Mouse (Mus musculus): ENCODE data around the gene Nfic. TPM values are rescaled to one million over a fixed set of nuclear protein-coding genes. Genes with fewer than 3 reads are reported as not detected.
A peak's percentile ranks its signal among the peaks of the same experiment; 100 is the strongest.

The Nfic gene
- polyA plus RNA-seq, 1 experiment from 2014 or later: 100.0 TPM

DNA sequence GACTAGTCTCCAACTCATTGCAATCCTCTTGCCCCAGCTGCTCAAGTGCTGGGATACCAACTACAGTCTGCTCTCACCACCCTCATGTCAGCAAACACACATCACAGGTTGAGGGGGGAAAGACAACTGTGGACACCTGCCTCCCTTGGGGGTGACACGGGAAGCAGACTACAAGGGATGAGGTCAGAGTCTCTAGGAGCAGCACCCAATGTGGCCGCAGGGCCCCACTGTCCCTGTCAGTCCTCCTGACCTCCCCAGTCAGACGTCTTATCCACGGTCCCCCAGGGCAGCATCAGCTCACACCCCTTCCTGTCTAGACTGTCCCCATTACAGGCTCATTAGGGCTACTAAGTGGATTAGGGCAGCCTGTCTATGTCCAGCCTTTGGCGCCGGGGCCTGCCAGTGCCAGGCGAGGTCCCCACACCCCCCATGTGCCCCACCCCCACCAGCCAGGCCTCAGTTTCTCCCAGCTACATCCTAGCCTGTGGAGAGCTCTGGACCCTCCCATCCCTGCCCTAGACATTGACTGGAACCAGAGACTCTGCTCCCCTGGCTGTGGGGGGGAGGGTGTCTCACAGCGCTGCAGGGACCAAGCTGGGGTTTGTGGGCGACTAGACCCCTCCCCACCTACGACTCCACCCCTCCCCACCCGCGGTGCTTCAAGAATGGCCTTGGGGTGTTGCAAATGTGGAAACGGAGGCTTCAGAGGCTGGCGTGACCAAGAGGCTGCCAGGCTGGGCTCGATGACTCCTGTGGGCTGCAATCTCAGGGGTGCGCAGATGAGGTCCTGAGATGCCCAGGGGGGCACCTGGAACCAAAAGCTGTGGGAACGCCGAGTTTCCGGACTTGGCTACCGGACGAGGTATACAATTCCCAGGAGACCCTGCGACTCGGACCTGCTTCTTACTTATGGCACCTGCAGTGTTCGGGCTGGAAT, 48.7 kb downstream of the Nfic start:
- ATAC-seq (ENCODE audit: low read depth) (no peak), DNase-seq (ENCODE audit: low spot score) (no peak)
- H3K27me3 ChIP-seq (replicated peaks; ENCODE audit: control insufficient read depth, insufficient read depth, low read length): no peaks in the 10 kb centered on the region
- WGBS: 29% methylated on average over 17 of the region's 24 CpGs
- peaks cover 51% of the 10 kb centered on the region for H3K4me1 ChIP-seq (ENCODE audit: control insufficient read depth, insufficient read depth, low read length)
- peak overlapping the region; percentile 9; the same call in 1 of the 2 replicates for H3K4me3 ChIP-seq (ENCODE audit: low read depth, low read length)
- peak overlapping the region; percentile 41 for H3K4me2 ChIP-seq (ENCODE audit: low read depth, low read length)
- peak overlapping the region; percentile 41; the same call in 1 of the 2 replicates for H3K9ac ChIP-seq (ENCODE audit: low read depth, low read length)
- H3K9me3 ChIP-seq (ENCODE audit: control insufficient read depth, low read length): no peaks in the 10 kb centered on the region
- H3K36me3 ChIP-seq (ENCODE audit: control insufficient read depth, insufficient read depth, low read length): peaks cover 64% of the 10 kb centered on the region
- no peak overlapping the region for H3K27ac ChIP-seq (replicated peaks; ENCODE audit: low read depth, low read length)

GRCm38 (mm10) chr10:81405588-81406201, 49.7 kb downstream of the Nfic start:
- no peak overlapping the region for H3K27ac ChIP-seq (replicated peaks; ENCODE audit: low read depth, low read length)
- DNase-seq (ENCODE audit: low spot score): no peak

GRCm38 (mm10) chr10:81404720-81405119, 50.7 kb downstream of the Nfic start:
- Histone ChIP-seq H3K27me3 (replicated peaks; ENCODE audit: control insufficient read depth, insufficient read depth, low read length) (no peaks in the 10 kb centered on the region), H3K36me3 (ENCODE audit: control insufficient read depth, insufficient read depth, low read length) (peaks cover 80% of the 10 kb centered on the region), H3K9me3 (ENCODE audit: control insufficient read depth, low read length) (no peaks in the 10 kb centered on the region), H3K4me2 (ENCODE audit: low read depth, low read length) (no peak overlapping the region), H3K9ac (ENCODE audit: low read depth, low read length) (no peak overlapping the region), H3K4me1 (ENCODE audit: control insufficient read depth, insufficient read depth, low read length) (peaks cover 51% of the 10 kb centered on the region), H3K27ac (replicated peaks; ENCODE audit: low read depth, low read length) (no peak overlapping the region), H3K4me3 (ENCODE audit: low read depth, low read length) (no peak overlapping the region)
- no peak for DNase-seq (ENCODE audit: low spot score)
- WGBS: 60% methylated on average over 16 of the region's 18 CpGs
- no peak for ATAC-seq (ENCODE audit: low read depth)

More at GRCm38 (mm10) chr10:81405588-81406201, 49.7 kb downstream of the Nfic start:
- WGBS: 46% methylated on average over 13 of the region's 13 CpGs
- H3K27me3 ChIP-seq (replicated peaks; ENCODE audit: control insufficient read depth, insufficient read depth, low read length): no peaks in the 10 kb centered on the region
- no peaks in the 10 kb centered on the region for H3K9me3 ChIP-seq (ENCODE audit: control insufficient read depth, low read length)
- H3K36me3 ChIP-seq (ENCODE audit: control insufficient read depth, insufficient read depth, low read length): peaks cover 71% of the 10 kb centered on the region
- ATAC-seq (ENCODE audit: low read depth): no peak
- peaks cover 52% of the 10 kb centered on the region for H3K4me1 ChIP-seq (ENCODE audit: control insufficient read depth, insufficient read depth, low read length)
- H3K4me2 ChIP-seq (ENCODE audit: low read depth, low read length): no peak overlapping the region
- H3K9ac ChIP-seq (ENCODE audit: low read depth, low read length): no peak overlapping the region
- H3K4me3 ChIP-seq (ENCODE audit: low read depth, low read length): no peak overlapping the region

- WGBS: 30% methylated on average over 6 of the region's 9 CpGs
- H3K9ac ChIP-seq (ENCODE audit: low read depth, low read length): no peak overlapping the region
Measured at GRCm38 (mm10) chr10:81404082-81404481, 51.4 kb downstream of the Nfic start.

GRCm38 (mm10) chr10:81403511-81403910, 51.9 kb downstream of the Nfic start:
- H3K9me3 ChIP-seq (ENCODE audit: control insufficient read depth, low read length): no peaks in the 10 kb centered on the region
- WGBS: 67% methylated on average over 10 of the region's 10 CpGs
- peaks cover 85% of the 10 kb centered on the region for H3K36me3 ChIP-seq (ENCODE audit: control insufficient read depth, insufficient read depth, low read length)
- peak overlapping the region; percentile 82 for H3K27ac ChIP-seq (replicated peaks; ENCODE audit: low read depth, low read length)
- DNase-seq (ENCODE audit: low spot score): no peak
- peak overlapping the region; percentile 47; the same call in 1 of the 2 replicates for H3K9ac ChIP-seq (ENCODE audit: low read depth, low read length)
- peaks cover 42% of the 10 kb centered on the region for H3K4me1 ChIP-seq (ENCODE audit: control insufficient read depth, insufficient read depth, low read length)
- H3K4me3 ChIP-seq (ENCODE audit: low read depth, low read length): no peak overlapping the region
- no peak for ATAC-seq (ENCODE audit: low read depth)
- no peak overlapping the region for H3K4me2 ChIP-seq (ENCODE audit: low read depth, low read length)
- H3K27me3 ChIP-seq (replicated peaks; ENCODE audit: control insufficient read depth, insufficient read depth, low read length): no peaks in the 10 kb centered on the region

More at GRCm38 (mm10) chr10:81404082-81404481, 51.4 kb downstream of the Nfic start:
- no peak for DNase-seq (ENCODE audit: low spot score)
- Histone ChIP-seq H3K4me2 (ENCODE audit: low read depth, low read length) (no peak overlapping the region), H3K4me1 (ENCODE audit: control insufficient read depth, insufficient read depth, low read length) (peaks cover 46% of the 10 kb centered on the region), H3K27me3 (replicated peaks; ENCODE audit: control insufficient read depth, insufficient read depth, low read length) (no peaks in the 10 kb centered on the region), H3K27ac (replicated peaks; ENCODE audit: low read depth, low read length) (no peak overlapping the region), H3K4me3 (ENCODE audit: low read depth, low read length) (no peak overlapping the region), H3K9me3 (ENCODE audit: control insufficient read depth, low read length) (no peaks in the 10 kb centered on the region), H3K36me3 (ENCODE audit: control insufficient read depth, insufficient read depth, low read length) (peaks cover 87% of the 10 kb centered on the region)
- ATAC-seq (ENCODE audit: low read depth): no peak

- Histone ChIP-seq H3K4me1 (ENCODE audit: control insufficient read depth, insufficient read depth, low read length) (peaks cover 30% of the 10 kb centered on the region), H3K9ac (ENCODE audit: low read depth, low read length) (0 out of 2 replicates have a peak overlapping the region, but pooled peaks have one; percentile 47), H3K27ac (replicated peaks; ENCODE audit: low read depth, low read length) (peak overlapping the region; percentile 82), H3K4me2 (ENCODE audit: low read depth, low read length) (peak overlapping the region; percentile 23), H3K27me3 (replicated peaks; ENCODE audit: control insufficient read depth, insufficient read depth, low read length) (no peaks in the 10 kb centered on the region), H3K36me3 (ENCODE audit: control insufficient read depth, insufficient read depth, low read length) (peaks cover 84% of the 10 kb centered on the region), H3K4me3 (ENCODE audit: low read depth, low read length) (no peak overlapping the region), H3K9me3 (ENCODE audit: control insufficient read depth, low read length) (no peaks in the 10 kb centered on the region)
- DNase-seq (ENCODE audit: low spot score) (no peak), ATAC-seq (ENCODE audit: low read depth) (no peak)
- 20% methylated on average over 7 of the region's 7 CpGs for WGBS
Measured at GRCm38 (mm10) chr10:81402227-81402765, 53.1 kb downstream of the Nfic start.

DNA sequence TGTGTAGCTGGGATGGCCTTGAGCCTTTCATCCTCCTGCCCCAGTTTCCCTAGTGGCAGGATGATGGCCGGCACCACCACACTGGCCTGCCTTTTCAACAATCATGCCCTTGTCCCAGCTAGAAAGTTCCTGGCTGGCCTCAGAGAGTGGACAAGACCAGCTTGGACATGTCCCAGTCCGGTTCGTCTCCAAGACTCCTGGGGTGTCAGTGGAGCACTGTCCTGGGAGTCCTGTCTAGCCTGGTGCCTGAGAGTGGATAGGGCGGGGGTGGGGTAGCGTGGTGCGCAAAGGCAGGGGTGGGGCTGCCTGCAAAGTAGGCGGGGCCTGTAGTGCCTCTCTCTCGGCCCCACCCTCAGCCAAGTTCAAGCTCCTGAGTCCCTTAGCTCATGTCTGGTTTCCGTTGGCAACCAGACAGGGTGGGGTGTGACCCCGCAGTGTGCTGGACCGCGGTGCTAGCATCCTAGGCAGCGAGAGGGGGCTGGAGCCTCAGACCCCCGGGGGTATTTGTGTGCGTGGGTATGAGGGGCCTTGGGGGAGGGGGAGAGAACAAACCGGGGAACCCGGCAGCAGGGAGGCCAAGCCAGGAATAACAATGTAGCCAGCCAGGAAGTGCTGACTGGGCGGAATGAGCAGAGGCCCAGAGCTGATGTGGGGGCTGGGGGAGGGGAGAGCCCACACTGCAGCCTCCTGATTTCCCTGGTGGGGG, 53.8 kb downstream of the Nfic start:
- Histone ChIP-seq H3K9ac (ENCODE audit: low read depth, low read length) (0 out of 2 replicates have a peak overlapping the region, but pooled peaks have one; percentile 47), H3K36me3 (ENCODE audit: control insufficient read depth, insufficient read depth, low read length) (peaks cover 84% of the 10 kb centered on the region), H3K4me2 (ENCODE audit: low read depth, low read length) (peak overlapping the region; percentile 23), H3K4me1 (ENCODE audit: control insufficient read depth, insufficient read depth, low read length) (peaks cover 24% of the 10 kb centered on the region), H3K9me3 (ENCODE audit: control insufficient read depth, low read length) (no peaks in the 10 kb centered on the region), H3K27me3 (replicated peaks; ENCODE audit: control insufficient read depth, insufficient read depth, low read length) (no peaks in the 10 kb centered on the region), H3K4me3 (ENCODE audit: low read depth, low read length) (no peak overlapping the region; the same call in 1 of the 2 replicates), H3K27ac (replicated peaks; ENCODE audit: low read depth, low read length) (peak overlapping the region; percentile 82)
- peak; percentile 90 for ATAC-seq (ENCODE audit: low read depth)
- 7% methylated on average over 18 of the region's 18 CpGs for WGBS
- peak; percentile 96 for DNase-seq (ENCODE audit: low spot score)

GRCm38 (mm10) chr10:81401205-81401520, 54.3 kb downstream of the Nfic start:
- Histone ChIP-seq H3K4me3 (ENCODE audit: low read depth, low read length) (no peak overlapping the region), H3K27ac (replicated peaks; ENCODE audit: low read depth, low read length) (peak overlapping the region; percentile 82), H3K27me3 (replicated peaks; ENCODE audit: control insufficient read depth, insufficient read depth, low read length) (no peaks in the 10 kb centered on the region), H3K9me3 (ENCODE audit: control insufficient read depth, low read length) (no peaks in the 10 kb centered on the region), H3K9ac (ENCODE audit: low read depth, low read length) (0 out of 2 replicates have a peak overlapping the region, but pooled peaks have one; percentile 21), H3K4me1 (ENCODE audit: control insufficient read depth, insufficient read depth, low read length) (peaks cover 23% of the 10 kb centered on the region), H3K36me3 (ENCODE audit: control insufficient read depth, insufficient read depth, low read length) (peaks cover 83% of the 10 kb centered on the region), H3K4me2 (ENCODE audit: low read depth, low read length) (peak overlapping the region; percentile 23; the same call in 1 of the 2 replicates)
- WGBS: 39% methylated on average over 10 of the region's 10 CpGs
- DNase-seq (ENCODE audit: low spot score): no peak
- no peak for ATAC-seq (ENCODE audit: low read depth)

All from embryonic facial prominence, embryonic 14.5 days (tissue).